Mouse (Mus musculus): ENCODE results near the gene Rsad1.

Rsad1 gene

GRCm38 (mm10) chr11:94548041-94548784 lies 842 bp downstream of the Rsad1 start:
- DNase-seq (ENCODE audit: low read depth) = no peak

DNA sequence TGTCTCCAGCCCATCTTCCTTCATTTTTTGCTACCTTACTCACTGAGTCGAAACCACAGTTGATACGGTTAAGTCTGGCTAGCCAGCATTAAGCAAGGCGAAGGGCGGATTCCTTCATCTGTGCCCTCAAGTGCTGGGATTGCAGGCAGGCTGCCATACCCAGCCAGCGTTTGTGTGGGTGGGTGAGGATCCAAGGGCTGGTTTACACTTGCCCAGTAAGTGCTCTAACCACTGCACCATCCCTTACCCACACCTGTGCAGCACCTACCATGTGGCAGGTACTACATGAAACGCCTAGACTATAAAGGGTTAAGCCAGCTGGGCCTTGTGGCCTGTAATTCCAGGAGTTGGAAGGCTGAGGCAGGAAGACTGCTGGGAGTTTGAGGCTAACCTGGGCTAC lies 1.8 kb downstream of the Rsad1 start:
- DNase-seq (ENCODE audit: low read depth) = no peak

GRCm38 (mm10) chr11:94546381-94546780 lies 2.7 kb downstream of the Rsad1 start:
- DNase-seq (ENCODE audit: low read depth) = no peak

DNA sequence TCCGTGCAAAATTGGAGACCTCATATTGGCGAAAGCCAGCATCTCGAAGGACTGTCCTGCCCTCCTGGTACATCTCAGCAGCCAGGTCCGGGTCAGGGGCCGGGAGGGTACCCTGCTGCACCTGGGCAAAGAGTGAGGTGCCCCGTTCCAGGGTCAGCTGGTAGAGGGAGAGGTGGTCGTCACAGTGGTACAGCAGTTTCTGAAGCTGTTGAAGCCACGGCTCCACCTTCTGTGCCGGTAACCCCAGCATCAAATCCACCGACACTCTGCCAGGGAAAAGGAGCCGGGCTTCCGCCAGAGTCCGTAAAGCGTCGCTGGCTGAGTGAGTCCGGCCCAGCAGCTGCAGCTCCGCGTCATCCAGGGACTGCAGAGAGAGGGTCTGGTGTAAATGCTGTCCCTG lies 4.6 kb downstream of the Rsad1 start:
- no peak for DNase-seq (ENCODE audit: low read depth)

GRCm38 (mm10) chr11:94543932-94544331 lies 5.1 kb downstream of the Rsad1 start:
- peak; percentile 45 for DNase-seq (ENCODE audit: low read depth)

GRCm38 (mm10) chr11:94543344-94543743 lies 5.7 kb downstream of the Rsad1 start:
- no peak for DNase-seq (ENCODE audit: low read depth)

GRCm38 (mm10) chr11:94542400-94542799 lies 6.7 kb downstream of the Rsad1 start:
- DNase-seq (ENCODE audit: low read depth) = no peak

- no peak for DNase-seq (ENCODE audit: low read depth)
Observed at GRCm38 (mm10) chr11:94539761-94540160, 9.3 kb downstream of the Rsad1 start.

GRCm38 (mm10) chr11:94538733-94539292 lies 10.2 kb downstream of the Rsad1 start:
- no peak for DNase-seq (ENCODE audit: low read depth)

DNA sequence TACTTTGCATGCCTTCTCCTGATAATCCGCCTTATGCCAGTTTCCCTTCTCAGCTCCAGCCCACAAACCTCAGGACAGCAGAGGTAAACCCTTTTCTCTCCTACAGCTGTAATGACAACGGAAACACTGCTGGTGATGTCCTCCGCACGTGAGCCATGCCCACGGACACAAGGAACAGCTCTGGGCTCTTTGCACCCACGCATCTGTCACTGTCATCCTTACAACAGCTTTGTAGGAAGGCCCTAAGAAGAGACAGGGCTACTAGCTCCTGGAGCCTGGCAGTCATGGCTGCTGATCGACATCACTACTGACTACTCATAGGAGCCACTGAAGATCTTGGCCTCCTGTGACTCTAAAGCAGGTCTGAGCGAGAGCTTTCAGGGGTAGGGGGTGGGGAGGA lies 15.9 kb downstream of the Rsad1 start:
- no peak for DNase-seq (ENCODE audit: low read depth)

DNA sequence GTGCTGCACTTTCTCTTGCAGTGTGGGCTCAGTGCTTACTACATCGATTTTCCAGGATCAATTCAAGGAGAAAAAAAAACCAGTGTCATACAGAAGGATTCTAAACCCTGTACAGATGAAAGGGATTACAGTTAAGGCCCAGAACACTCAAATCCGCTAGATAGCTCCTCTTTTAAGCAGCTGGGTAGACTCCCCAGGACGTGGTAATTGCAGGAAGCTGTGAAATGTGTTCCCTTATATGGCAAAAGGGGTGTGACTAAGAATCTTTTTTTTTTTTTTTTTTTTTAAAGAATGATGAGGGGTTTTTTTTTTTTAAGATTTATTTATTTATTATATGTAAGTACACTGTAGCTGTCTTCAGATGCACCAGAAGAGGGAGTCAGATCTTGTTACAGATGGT lies 20.2 kb downstream of the Rsad1 start:
- DNase-seq (ENCODE audit: low read depth) = no peak

DNA sequence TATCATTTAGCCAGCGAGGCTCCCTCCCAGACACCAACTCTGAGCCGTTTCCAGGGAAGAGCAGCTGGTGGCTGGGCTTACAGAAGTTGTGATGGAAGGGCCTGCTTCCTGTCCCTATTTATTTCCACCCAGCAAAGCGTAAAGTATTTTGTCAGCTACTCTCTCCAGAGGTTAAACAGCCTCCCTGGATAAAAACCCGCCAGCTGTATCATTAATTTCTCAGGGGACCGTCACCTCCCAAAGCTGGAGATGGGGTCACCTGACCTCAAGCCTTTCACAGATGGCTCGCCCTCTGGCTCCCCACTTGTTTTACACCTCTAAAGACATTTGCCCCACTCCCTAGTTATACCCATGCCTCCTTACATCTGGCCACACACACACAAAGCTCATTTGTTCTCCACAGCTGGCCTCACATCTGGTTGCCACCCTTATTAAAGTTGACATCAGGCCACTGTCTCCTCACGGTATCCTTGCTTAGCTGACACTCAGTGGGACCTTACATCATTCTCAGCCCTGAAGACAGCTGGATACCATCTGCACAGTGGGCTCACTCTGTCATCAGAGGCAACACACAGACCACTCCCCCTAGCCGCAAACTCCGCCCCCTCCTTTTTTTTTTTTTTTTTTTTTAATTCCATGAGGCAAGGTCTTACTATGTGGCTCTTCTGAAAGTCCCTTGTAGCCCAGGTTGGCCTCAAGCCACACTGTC lies 22.7 kb downstream of the Rsad1 start:
- no peak for DNase-seq (ENCODE audit: low read depth)

GRCm38 (mm10) chr11:94521219-94521843 lies 27.7 kb downstream of the Rsad1 start, which contains the start of gene Mycbpap:
Gene Mycbpap (minus strand): TSS chr11:94521742.
- peak; percentile 9 for DNase-seq (ENCODE audit: low read depth)

DNA sequence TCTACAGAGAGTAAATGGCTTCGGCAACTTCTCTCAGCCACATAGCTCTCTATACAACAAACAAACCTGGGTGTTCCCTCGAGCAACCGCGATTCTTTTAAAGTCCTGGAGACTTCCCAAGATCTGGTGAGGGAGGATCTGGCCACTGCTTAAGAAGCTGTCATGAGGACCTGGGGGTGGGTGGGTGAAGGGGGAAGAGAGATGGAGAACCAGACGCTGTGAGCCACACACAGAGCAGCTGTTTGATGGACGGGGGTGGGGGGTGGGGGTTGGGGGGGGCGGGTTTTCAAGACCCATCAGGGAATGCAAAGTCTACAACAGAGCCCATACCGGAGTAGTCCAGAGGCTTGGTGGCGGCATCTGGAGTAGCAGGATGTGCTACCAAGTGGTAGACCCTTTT lies 35.6 kb downstream of the Rsad1 start:
- no peak for DNase-seq (ENCODE audit: low read depth)

- DNase-seq (ENCODE audit: low read depth) = no peak
Observed at GRCm38 (mm10) chr11:94508976-94509375, 40.1 kb downstream of the Rsad1 start.

GRCm38 (mm10) chr11:94501482-94501881 lies 47.6 kb downstream of the Rsad1 start:
- DNase-seq (ENCODE audit: low read depth) = no peak

DNA sequence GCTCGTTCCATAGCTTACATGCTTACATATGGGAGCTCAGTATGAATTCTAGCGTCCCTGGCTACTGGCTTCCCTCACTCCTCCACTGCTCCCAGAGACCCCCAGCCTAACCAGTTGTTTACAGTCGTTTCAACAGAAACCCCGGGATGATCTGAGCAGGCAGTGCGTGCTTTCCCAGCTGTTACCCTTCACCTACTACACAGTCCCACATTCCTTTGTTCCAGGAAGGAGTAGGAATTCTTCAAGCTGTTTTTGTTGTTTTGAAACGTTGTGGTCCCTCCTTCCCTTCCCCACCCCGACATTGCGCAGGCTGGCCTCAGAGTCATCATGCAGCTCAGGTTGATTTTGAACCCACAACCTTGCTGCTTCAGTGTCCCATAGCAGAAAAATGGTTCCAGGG lies 48.7 kb downstream of the Rsad1 start:
- DNase-seq (ENCODE audit: low read depth) = no peak

GRCm38 (mm10) chr11:94499661-94500152 lies 49.3 kb downstream of the Rsad1 start, which contains the start of gene Epn3:
Gene Epn3 (minus strand): TSS chr11:94499974.
- no peak for DNase-seq (ENCODE audit: low read depth)

DNA sequence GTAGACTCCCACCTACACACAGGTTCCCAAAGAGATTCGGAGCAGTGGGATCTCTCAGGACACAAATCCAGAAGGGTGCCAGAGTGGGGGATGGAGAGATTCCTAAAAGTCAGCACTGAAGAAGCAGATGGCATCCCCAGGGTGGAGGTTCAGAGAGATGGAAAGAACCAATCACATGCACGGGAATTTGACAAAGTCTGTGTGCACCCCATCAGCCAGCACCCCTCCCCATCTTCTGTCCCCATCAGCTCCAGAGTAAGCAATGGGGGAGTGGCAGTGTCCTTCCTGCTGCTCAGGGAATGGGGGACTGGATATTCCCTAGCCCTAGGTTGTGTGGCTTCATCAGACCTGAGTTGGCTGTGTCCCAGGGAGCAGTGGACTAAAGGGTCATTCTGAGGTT lies 50.0 kb downstream of the Rsad1 start:
- no peak for DNase-seq (ENCODE audit: low read depth)

DNA sequence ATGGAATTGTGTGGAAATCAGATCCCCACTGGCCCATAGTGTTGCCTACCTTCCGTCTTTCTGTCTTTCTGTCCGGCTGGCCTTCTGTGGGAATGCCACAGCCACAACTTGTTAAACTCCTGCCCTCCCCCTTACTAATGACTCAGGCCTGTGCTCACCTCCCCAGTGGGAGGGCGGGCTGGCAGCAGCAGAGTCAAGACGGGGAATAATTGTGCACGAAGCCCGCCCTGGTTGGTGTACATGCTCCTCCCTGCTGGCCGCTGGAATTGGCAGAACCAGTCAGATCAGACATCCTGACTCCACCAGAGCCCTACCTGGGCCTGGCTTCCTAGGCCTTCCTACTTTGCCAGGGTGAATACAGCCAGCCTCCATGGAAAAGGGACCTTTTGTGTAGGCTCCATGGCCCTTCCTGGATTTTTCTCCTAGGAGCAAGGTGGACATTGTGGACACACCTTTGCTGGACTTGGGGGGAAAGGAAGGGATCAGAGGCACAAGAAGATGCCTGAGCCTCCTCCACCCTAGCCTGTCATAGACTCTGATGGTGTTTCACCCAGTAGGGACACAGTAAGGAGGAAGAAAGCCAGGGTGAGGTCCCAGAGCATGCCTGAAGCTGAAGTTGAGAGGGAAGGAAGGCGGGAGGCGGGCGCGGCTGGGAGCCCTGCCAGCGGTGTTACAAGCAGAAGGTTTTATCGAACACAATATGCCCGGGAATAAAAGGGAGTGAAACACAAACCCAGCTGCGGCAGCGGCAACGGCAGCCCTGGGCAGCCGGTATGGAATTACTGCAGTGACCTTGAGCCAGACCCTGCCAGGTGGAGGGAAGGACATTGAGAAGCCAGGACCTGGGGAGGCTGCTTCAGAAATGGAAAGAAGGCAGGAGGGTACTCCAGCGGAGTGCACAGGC lies 50.7 kb downstream of the Rsad1 start:
- DNase-seq (ENCODE audit: low read depth) = no peak

GRCm38 (mm10) chr11:94495415-94495814 lies 53.6 kb downstream of the Rsad1 start:
- no peak for DNase-seq (ENCODE audit: low read depth)

DNA sequence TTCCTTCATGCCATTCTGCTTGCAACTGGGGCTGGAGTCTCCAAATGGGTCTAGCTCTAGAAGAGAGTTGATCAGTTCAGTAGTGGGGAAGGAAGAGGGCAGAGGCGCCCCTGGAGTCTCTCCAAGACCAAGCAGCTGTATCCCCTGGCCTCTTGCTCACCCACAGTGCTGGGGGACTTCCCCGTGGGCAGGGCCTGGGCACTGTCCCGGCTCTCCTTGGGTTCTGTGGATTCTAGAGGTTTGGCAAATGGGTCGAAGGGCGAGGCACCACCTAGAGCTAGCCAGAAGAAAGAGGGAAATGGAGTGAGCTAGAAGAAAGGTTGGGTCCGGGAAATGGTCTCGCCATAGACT lies 57.3 kb downstream of the Rsad1 start:
- DNase-seq (ENCODE audit: low read depth) = no peak
